Mouse (Mus musculus) ovary, adult 18-20 months (tissue): ENCODE data around the gene Dnajc5.

Source experiments
- DNase-seq: peaks from one replicate; pipeline ENCODE4 v3.0.0; 2022; ENCODE audit warnings: low spot score, mixed read lengths

The Dnajc5 gene

DNA sequence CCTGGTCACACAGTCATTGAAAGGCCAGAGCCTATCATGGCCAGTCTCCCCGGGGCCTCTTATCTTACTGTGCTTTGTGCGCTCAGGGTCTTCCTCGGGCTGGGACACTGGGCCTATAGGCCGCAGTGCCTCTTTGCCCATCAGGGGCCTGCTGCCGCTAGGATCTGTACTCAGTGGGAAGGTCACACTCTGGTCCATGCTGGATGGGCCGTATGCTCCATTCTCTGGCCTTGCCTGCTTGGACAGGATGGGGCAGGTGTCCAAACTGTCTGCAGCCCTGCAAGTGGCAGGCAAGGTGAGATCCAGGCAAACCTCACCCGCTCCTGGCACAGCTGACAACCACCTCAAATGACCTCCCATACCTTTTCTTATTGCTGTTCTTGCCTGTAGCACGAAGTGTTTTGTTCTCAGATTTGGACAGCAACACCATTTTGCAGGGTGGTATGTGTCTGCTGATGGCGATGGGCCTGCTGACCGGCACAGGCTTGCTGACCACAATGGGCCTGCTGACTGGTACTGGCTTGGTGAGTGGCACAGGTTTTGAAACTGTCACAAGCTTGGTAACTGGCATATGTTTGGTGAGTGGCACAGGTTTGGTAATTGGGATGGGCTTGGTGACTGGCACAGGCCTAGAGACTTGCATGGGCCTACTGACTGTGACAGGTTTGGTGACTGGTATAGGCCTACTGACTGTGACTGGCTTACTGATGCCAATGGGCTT is 68.9 kb downstream of the Dnajc5 start:
- no peak for DNase-seq

- no peak for DNase-seq
Observed at GRCm38 (mm10) chr2:181589732-181590105, 69.4 kb downstream of the Dnajc5 start.

DNA sequence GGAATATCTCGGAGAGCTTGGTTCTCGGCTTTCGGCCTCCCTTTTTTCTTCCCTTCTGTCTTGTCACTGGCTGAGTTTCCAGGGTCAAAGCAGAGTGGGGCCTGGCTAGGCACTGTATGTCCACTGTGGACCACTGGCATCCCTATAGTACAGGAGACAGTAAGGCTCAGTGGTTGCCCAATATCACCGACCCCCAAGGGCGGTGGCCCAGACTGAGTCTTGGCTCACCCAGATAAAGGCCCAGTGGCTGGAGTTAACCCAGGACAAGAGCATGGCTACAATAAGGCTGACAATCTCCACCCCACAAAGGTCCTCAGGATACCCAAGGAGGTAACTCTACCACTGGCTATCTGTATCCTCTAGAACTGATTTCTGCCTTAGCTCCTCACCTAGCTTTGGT is 70.2 kb downstream of the Dnajc5 start:
- DNase-seq, result no peak

- no peak for DNase-seq
Observed at GRCm38 (mm10) chr2:181591528-181592085, 71.3 kb downstream of the Dnajc5 start, which contains the start of gene Prpf6. Gene Prpf6, plus strand, starts transcription at chr2:181591868.

GRCm38 (mm10) chr2:181592231-181593041 is 72.2 kb downstream of the Dnajc5 start, which contains the start of gene Zfp512b:
Gene Zfp512b, minus strand, starts transcription at chr2:181592803.
- DNase-seq, result peak; percentile 43

- no peak for DNase-seq
Observed at GRCm38 (mm10) chr2:181593042-181593421, 72.7 kb downstream of the Dnajc5 start.

GRCm38 (mm10) chr2:181593937-181594336 is 73.7 kb downstream of the Dnajc5 start:
- no peak for DNase-seq

GRCm38 (mm10) chr2:181594946-181595696 is 74.8 kb downstream of the Dnajc5 start:
- peak; percentile 62 for DNase-seq

DNA sequence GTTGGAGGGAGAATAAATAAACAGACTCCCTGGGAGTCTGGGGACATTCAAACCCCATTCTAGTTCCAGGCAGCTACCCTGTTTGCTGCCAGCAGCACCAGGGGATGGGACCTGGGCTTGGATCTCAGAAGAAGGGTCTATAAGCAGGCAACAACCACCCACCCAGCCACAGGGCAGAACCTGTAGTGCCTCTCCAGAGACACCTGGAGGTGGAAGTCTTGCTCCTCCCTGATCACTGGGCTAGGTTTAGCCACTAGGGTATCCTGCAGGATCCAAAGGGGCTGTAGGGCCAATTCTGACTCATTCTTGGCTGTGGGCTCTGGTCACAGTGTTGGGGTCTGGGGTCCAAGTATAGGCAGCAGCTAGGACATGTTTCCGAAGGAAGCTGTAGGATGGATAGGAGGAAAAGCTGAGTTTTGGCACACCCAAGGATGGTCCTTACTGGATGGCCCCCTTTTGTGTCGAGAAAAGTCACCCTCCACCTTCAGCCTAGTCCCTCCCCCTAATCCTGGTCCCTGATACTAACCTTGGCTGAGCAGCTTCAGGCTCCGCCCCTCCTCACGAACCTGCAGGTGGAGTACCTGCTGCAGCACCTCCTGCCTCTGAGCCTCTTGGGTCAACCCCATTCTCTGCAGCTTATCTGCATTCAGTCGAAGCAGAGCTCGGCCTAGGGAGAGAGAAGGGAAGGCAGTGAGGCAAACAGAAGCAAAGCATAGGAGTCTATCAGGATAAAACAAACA is 76.1 kb downstream of the Dnajc5 start:
- DNase-seq, result no peak

GRCm38 (mm10) chr2:181597378-181598061 is 77.2 kb downstream of the Dnajc5 start:
- peak; percentile 52 for DNase-seq

- DNase-seq, result no peak
Observed at GRCm38 (mm10) chr2:181598454-181599351, 78.4 kb downstream of the Dnajc5 start, which contains the start of gene Samd10. Gene Samd10, minus strand, starts transcription at chr2:181599212.

- DNase-seq, result no peak
Observed at GRCm38 (mm10) chr2:181600226-181600758, 80.0 kb downstream of the Dnajc5 start.

DNA sequence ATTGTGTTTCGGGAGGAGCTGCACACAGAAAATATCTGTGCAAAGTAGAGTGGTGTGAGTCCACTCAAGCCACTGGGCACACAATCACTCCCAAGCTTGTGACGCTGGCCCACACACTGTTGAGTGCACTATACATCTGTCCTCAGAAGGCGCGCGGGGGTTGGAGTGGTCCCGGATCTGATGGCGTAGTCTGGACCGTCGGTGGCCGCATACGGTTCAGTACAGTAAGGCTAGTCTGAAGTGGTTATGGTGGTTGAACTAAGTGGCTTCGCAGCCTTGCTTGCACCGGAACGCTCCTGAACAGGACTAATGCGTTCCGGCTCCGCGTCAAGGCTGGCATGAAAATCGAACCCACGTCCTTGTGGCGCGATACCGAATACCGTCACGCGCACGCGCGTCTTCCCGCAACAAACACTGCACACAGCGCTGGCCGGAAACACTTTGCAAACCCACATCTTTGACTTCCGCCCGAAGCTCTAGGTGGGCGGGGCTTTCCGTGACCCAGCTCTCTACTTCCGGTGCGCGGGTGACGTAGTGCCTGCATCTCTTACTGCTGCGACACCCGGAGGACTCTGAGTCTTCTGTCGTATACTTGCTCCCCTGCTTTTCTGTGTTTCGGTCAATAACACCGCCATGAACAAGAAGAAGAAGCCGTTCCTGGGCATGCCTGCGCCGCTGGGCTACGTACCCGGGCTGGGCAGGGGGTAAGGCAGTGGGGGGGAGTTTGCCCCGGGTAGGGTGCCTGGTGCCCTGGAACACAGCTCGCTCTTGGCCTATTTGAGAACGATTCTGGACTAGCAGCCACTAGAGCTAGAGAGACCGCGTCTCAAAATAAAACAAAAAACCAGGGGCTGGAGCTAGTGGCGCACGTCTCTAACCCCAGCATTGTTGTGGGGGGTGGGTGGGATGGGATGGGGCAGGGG is 80.8 kb downstream of the Dnajc5 start:
- peak; percentile 92 for DNase-seq

- DNase-seq, result no peak
Observed at GRCm38 (mm10) chr2:181601751-181602145, 81.5 kb downstream of the Dnajc5 start.

- no peak for DNase-seq
Observed at GRCm38 (mm10) chr2:181602367-181602766, 82.1 kb downstream of the Dnajc5 start.
